Mouse (Mus musculus): ENCODE measurements around the gene Aox2. TPM values are rescaled to one million over a fixed set of nuclear protein-coding genes. Genes with fewer than 3 reads are reported as not detected.
A peak's percentile ranks its signal among the peaks of the same experiment; 100 is the strongest.

Gene Aox2
- polyA plus RNA-seq, 1 experiment from 2014 or later, result 0.04 TPM

DNA sequence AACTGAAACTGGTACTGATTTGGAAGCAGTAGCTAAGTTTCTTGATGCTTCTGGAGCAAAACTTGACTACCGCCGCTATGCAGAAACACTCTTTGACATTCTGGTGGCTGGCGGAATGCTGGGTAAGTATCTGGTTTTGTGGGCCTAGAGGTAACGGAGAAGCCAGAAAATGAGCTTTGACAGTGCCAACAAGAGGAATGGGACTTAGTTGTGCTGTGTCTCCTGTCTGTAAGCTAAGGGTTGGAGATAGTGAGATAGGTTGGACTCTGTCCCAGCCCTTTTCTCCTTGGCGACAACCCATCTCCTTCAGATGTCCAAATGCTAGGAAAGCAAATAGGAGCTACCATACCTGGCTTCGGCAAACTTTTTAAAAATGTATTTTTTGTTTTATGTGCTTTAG, 119.6 kb downstream of the Aox2 start:
- no peak overlapping the region for H3K27ac ChIP-seq (replicated peaks)
- peaks cover 34% of the 10 kb centered on the region for H3K36me3 ChIP-seq (ENCODE audit: control insufficient read depth, insufficient read depth, low read length)
- H3K27me3 ChIP-seq (ENCODE audit: control insufficient read depth, insufficient read depth, low read length), result no peaks in the 10 kb centered on the region
- no peak for TF ChIP-seq CTCF (IDR thresholded peaks at IDR 0.05; ENCODE audit: low read depth)
- TF ChIP-seq EP300 (optimal IDR thresholded peaks at IDR 0.05), result no peak
- DNase-seq (ENCODE audit: low spot score) (peak; percentile 8), ATAC-seq (ENCODE audit: low FRiP score, low TSS enrichment) (no peak)
- H3K4me2 ChIP-seq (replicated peaks; ENCODE audit: low read depth), result no peak overlapping the region
- no peaks in the 10 kb centered on the region for H3K4me1 ChIP-seq (replicated peaks; ENCODE audit: control insufficient read depth, insufficient read depth)
- H3K9ac ChIP-seq (ENCODE audit: low read length), result no peak overlapping the region
- H3K4me3 ChIP-seq (ENCODE audit: low read depth, low read length), result no peak overlapping the region
- 94% methylated on average over 6 of the region's 6 CpGs for WGBS
- no peaks in the 10 kb centered on the region for H3K9me3 ChIP-seq (ENCODE audit: control insufficient read depth, low read length)

DNA sequence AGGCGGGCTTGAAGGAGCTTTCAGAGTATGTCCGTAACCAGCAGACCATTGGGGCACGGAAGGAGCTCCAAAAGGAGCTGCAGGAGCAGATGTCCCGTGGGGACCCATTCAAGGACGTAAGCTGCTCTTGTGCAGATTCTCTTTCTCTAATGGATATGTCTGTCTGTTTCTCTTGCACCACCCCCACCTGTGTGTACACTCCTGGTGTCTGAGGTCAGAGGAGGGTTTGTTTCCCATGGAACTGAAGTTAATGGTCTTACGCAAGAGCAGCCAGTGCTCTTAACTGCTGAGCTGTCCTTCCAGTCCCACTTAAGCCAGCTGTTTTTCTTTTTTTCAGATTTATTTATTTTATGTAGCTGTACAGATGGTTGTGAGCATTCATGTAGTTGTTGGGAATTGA, 123.3 kb downstream of the Aox2 start:
- Histone ChIP-seq H3K27me3 (ENCODE audit: control insufficient read depth, insufficient read depth, low read length) (no peaks in the 10 kb centered on the region), H3K9ac (ENCODE audit: low read length) (no peak overlapping the region), H3K9me3 (ENCODE audit: control insufficient read depth, low read length) (no peaks in the 10 kb centered on the region), H3K4me1 (replicated peaks; ENCODE audit: control insufficient read depth, insufficient read depth) (no peaks in the 10 kb centered on the region), H3K36me3 (ENCODE audit: control insufficient read depth, insufficient read depth, low read length) (peaks cover 38% of the 10 kb centered on the region), H3K4me3 (ENCODE audit: low read depth, low read length) (no peak overlapping the region), H3K4me2 (replicated peaks; ENCODE audit: low read depth) (no peak overlapping the region), H3K27ac (replicated peaks) (no peak overlapping the region)
- TF ChIP-seq CTCF (IDR thresholded peaks at IDR 0.05; ENCODE audit: low read depth), result no peak
- no peak for TF ChIP-seq EP300 (optimal IDR thresholded peaks at IDR 0.05)
- peak; percentile 10 for DNase-seq (ENCODE audit: low spot score)
- 88% methylated on average over 6 of the region's 6 CpGs for WGBS
- no peak for ATAC-seq (ENCODE audit: low FRiP score, low TSS enrichment)

DNA sequence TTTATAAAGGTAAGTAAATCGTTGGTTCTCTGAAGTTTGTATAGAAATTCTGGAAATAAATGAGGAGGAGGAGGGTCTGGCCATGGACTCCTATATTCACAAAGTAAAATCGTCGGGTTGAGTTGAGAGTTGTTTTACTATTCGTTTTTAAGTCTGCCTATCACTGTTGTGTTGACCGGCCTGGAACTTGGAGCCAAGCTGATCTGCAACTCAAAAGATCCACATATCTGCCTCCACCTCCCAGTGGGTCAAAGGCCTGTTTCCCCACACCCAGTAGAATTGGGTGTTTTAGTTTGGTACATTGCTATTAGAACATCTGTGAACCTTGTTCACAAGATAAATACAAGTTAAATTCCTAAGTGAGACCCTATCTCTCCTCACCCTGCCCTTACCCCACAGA, 125.6 kb downstream of the Aox2 start:
- Histone ChIP-seq H3K4me2 (replicated peaks; ENCODE audit: low read depth) (no peak overlapping the region), H3K27me3 (ENCODE audit: control insufficient read depth, insufficient read depth, low read length) (no peaks in the 10 kb centered on the region), H3K36me3 (ENCODE audit: control insufficient read depth, insufficient read depth, low read length) (peaks cover 33% of the 10 kb centered on the region), H3K9ac (ENCODE audit: low read length) (no peak overlapping the region), H3K4me1 (replicated peaks; ENCODE audit: control insufficient read depth, insufficient read depth) (no peaks in the 10 kb centered on the region), H3K27ac (replicated peaks) (no peak overlapping the region), H3K9me3 (ENCODE audit: control insufficient read depth, low read length) (no peaks in the 10 kb centered on the region), H3K4me3 (ENCODE audit: low read depth, low read length) (no peak overlapping the region)
- WGBS, result 92% methylated on average over 5 of the region's 5 CpGs
- ATAC-seq (ENCODE audit: low FRiP score, low TSS enrichment), result no peak
- DNase-seq (ENCODE audit: low spot score), result peak; percentile 7
- TF ChIP-seq CTCF (IDR thresholded peaks at IDR 0.05; ENCODE audit: low read depth), result no peak
- TF ChIP-seq EP300 (optimal IDR thresholded peaks at IDR 0.05), result no peak

DNA sequence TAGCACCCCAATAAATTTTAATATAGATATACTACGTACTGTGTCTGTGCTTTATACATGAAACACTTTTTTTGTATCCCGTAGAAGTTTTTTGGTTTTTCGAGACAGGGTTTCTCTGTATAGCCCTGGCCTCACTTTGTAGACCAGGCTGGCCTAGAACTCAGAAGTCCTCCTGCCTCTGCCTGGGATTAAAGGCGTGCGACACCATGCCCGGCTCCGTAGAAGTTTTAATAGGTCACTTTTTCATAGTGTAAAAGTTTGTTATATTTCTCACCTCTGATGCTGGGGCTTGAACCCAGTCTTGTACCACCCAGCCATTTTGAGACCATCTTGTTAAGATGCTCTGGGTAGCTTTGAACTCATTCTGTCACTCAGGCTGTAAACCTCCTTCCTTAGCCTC, 129.2 kb downstream of the Aox2 start:
- whole genome bisulfite sequencing, result 97% methylated on average over 7 of the region's 7 CpGs
- no peak overlapping the region for H3K9ac ChIP-seq (ENCODE audit: low read length)
- H3K36me3 ChIP-seq (ENCODE audit: control insufficient read depth, insufficient read depth, low read length), result peaks cover 27% of the 10 kb centered on the region
- H3K27me3 ChIP-seq (ENCODE audit: control insufficient read depth, insufficient read depth, low read length), result no peaks in the 10 kb centered on the region
- no peak overlapping the region for H3K4me2 ChIP-seq (replicated peaks; ENCODE audit: low read depth)
- ATAC-seq (ENCODE audit: low FRiP score, low TSS enrichment) (0 out of 2 replicates have a peak, but pooled peaks have one; percentile 20), DNase-seq (ENCODE audit: low spot score) (no peak)
- H3K9me3 ChIP-seq (ENCODE audit: control insufficient read depth, low read length), result no peaks in the 10 kb centered on the region
- H3K27ac ChIP-seq (replicated peaks), result no peak overlapping the region
- TF ChIP-seq CTCF (IDR thresholded peaks at IDR 0.05; ENCODE audit: low read depth), result no peak
- TF ChIP-seq EP300 (optimal IDR thresholded peaks at IDR 0.05), result no peak
- no peak overlapping the region for H3K4me3 ChIP-seq (ENCODE audit: low read depth, low read length)
- H3K4me1 ChIP-seq (replicated peaks; ENCODE audit: control insufficient read depth, insufficient read depth), result no peaks in the 10 kb centered on the region

DNA sequence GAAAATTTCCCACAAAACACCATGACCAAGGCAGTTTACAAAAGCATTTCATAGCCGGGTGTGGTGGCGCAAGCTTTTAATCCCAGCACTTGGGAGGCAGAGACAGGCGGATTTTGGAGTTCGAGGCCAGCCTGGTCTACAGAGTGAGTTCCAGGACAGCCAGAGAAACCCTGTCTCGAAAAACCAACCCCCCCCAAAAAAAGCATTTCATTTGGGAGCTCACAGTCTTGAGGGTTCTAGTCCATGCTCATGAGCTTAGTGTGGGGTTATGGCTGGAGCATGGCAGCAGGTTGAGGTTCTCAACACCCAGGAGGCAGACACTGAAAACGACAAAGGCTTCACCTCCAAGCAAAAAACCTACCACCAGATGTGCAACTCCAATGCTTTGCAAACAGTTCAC, 130.0 kb downstream of the Aox2 start:
- WGBS, result 83% methylated on average over 6 of the region's 6 CpGs
- Histone ChIP-seq H3K9me3 (ENCODE audit: control insufficient read depth, low read length) (no peaks in the 10 kb centered on the region), H3K4me3 (ENCODE audit: low read depth, low read length) (no peak overlapping the region), H3K9ac (ENCODE audit: low read length) (no peak overlapping the region), H3K27me3 (ENCODE audit: control insufficient read depth, insufficient read depth, low read length) (no peaks in the 10 kb centered on the region), H3K27ac (replicated peaks) (no peak overlapping the region), H3K4me1 (replicated peaks; ENCODE audit: control insufficient read depth, insufficient read depth) (no peaks in the 10 kb centered on the region), H3K36me3 (ENCODE audit: control insufficient read depth, insufficient read depth, low read length) (peaks cover 22% of the 10 kb centered on the region), H3K4me2 (replicated peaks; ENCODE audit: low read depth) (no peak overlapping the region)
- DNase-seq (ENCODE audit: low spot score) (peak; percentile 10), ATAC-seq (ENCODE audit: low FRiP score, low TSS enrichment) (no peak)
- TF ChIP-seq CTCF (IDR thresholded peaks at IDR 0.05; ENCODE audit: low read depth) (no peak), EP300 (optimal IDR thresholded peaks at IDR 0.05) (no peak)

DNA sequence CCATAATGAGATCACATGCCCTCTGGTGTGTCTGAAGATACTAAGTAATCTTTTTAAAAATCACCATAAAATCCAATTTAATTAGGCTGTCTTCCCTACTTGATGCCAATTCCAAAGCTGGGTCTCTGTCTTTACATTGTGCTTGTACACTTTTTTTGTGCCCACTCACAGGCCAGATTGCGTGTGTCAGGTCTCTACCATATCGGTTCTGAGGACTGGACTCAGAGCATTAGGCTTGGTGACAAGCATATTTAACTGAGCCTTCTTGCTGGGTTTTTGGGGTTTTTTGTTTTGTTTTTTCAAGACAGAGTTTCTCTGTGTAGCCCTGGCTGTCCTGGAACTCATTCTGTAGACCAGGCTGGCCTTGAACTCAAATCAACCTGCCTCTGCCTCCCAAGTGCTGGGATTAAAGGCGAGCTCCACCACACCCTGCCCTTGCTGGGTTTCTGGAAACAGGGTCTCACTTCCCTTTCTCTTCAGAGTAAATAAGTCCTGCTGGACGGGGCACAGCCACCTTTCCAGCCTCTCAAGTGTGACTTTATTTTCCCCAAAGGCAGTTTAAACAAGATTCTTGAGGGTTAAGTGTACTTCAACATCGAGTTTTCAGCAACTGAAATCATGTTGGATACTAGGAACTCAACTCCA, 131.5 kb downstream of the Aox2 start:
- 74% methylated on average over 5 of the region's 5 CpGs for WGBS
- no peak for TF ChIP-seq CTCF (IDR thresholded peaks at IDR 0.05; ENCODE audit: low read depth)
- TF ChIP-seq EP300 (optimal IDR thresholded peaks at IDR 0.05), result no peak
- no peak for DNase-seq (ENCODE audit: low spot score)

More for the DNA sequence above, 131.5 kb downstream of the Aox2 start:
- no peak overlapping the region for H3K4me3 ChIP-seq (ENCODE audit: low read depth, low read length)
- H3K4me2 ChIP-seq (replicated peaks; ENCODE audit: low read depth), result no peak overlapping the region
- no peaks in the 10 kb centered on the region for H3K4me1 ChIP-seq (replicated peaks; ENCODE audit: control insufficient read depth, insufficient read depth)
- no peak overlapping the region for H3K9ac ChIP-seq (ENCODE audit: low read length)
- no peaks in the 10 kb centered on the region for H3K9me3 ChIP-seq (ENCODE audit: control insufficient read depth, low read length)
- H3K27me3 ChIP-seq (ENCODE audit: control insufficient read depth, insufficient read depth, low read length), result no peaks in the 10 kb centered on the region
- peaks cover 30% of the 10 kb centered on the region for H3K36me3 ChIP-seq (ENCODE audit: control insufficient read depth, insufficient read depth, low read length)
- no peak overlapping the region for H3K27ac ChIP-seq (replicated peaks)
- ATAC-seq (ENCODE audit: low FRiP score, low TSS enrichment), result no peak

Data from stomach, postnatal 0 days (tissue).